Mouse (Mus musculus) limb, embryonic 12.5 days (tissue): ENCODE results near the gene Htt. TPM values are rescaled to one million over a fixed set of nuclear protein-coding genes. Genes with fewer than 3 reads are reported as not detected.

Source experiments
- ATAC-seq: fragments of 200-750 bp; cut with Nextera tagmentation; 2 replicates; pipeline ENCODE4 v1.8.0; 2017; ENCODE audit warnings: low read depth, moderate TSS enrichment; ENCODE audit not compliant: insufficient number of reproducible peaks, insufficient read depth, low FRiP score, low TSS enrichment
- H3K27ac ChIP-seq: fragments of 300-500 bp; sonication (generic); 2 replicates; pipeline ENCODE4 v1.5.1; 2016; ENCODE audit warnings: mild to moderate bottlenecking, moderate library complexity
- H3K27me3 ChIP-seq: fragments of 300-500 bp; sonication (generic); 2 replicates; pipeline ENCODE4 v1.6.1; 2016; ENCODE audit warnings: mild to moderate bottlenecking, moderate library complexity
- H3K36me3 ChIP-seq: fragments of 300-500 bp; sonication (generic); 2 replicates; pipeline ENCODE4 v1.6.1; 2016; ENCODE audit warnings: mild to moderate bottlenecking, moderate library complexity
- H3K4me1 ChIP-seq: fragments of 300-500 bp; sonication (generic); replicated peaks from 2 replicates; pipeline ENCODE4 v1.6.1; 2016
- H3K4me2 ChIP-seq: fragments of 300-500 bp; sonication (generic); 2 replicates; pipeline ENCODE4 v1.6.1; 2016; ENCODE audit warnings: mild to moderate bottlenecking, moderate library complexity
- H3K4me3 ChIP-seq: fragments of 300-500 bp; sonication (generic); replicated peaks from 2 replicates; pipeline ENCODE4 v1.5.1; 2016; ENCODE audit warnings: mild to moderate bottlenecking
- H3K9ac ChIP-seq: fragments of 300-500 bp; sonication (generic); replicated peaks from 2 replicates; pipeline ENCODE4 v1.6.1; 2016; ENCODE audit warnings: mild to moderate bottlenecking, moderate library complexity
- H3K9me3 ChIP-seq: fragments of 300-500 bp; sonication (generic); 2 replicates; pipeline ENCODE4 v1.6.1; 2016; ENCODE audit warnings: mild to moderate bottlenecking, moderate library complexity
- WGBS: fragments of 180-500 bp; shearing (Covaris S2); methylation state at CpG from one replicate; pipeline ENCODE4 v1.1.7; 2016; 5-methylcytosine and 5-hydroxymethylcytosine counted together
- polyA plus RNA-seq: library from polyadenylated mRNA; unstranded; fragments of >200 nt; fragmentation: Nextera tagmentation; extraction: Ambion mirVana; gene quantifications from 2 replicates; pipeline ENCODE4 v1.2.1, GENCODE M21; 2016

Htt gene
- polyA plus RNA-seq, 1 experiment from 2014 or later = 18.5 TPM

- ATAC-seq = no peak
- no peak overlapping the region for H3K4me3 ChIP-seq
- 94% methylated on average over 4 of the region's 4 CpGs for WGBS
- H3K4me2 ChIP-seq = no peak overlapping the region
- peaks cover 89% of the 10 kb centered on the region for H3K36me3 ChIP-seq
- no peak overlapping the region for H3K9ac ChIP-seq
- no peak overlapping the region for H3K27ac ChIP-seq
- no peaks in the 10 kb centered on the region for H3K27me3 ChIP-seq
- no peaks in the 10 kb centered on the region for H3K4me1 ChIP-seq
- no peaks in the 10 kb centered on the region for H3K9me3 ChIP-seq
These were observed 127.7 kb downstream of the Htt start for GRCm38 (mm10) chr5:34889252-34889651.

GRCm38 (mm10) chr5:34896697-34897453, 135.3 kb downstream of the Htt start:
- Histone ChIP-seq H3K4me3 (no peak overlapping the region), H3K27me3 (no peaks in the 10 kb centered on the region), H3K27ac (no peak overlapping the region), H3K9me3 (no peaks in the 10 kb centered on the region), H3K36me3 (peaks cover 93% of the 10 kb centered on the region), H3K4me2 (no peak overlapping the region), H3K9ac (no peak overlapping the region), H3K4me1 (no peaks in the 10 kb centered on the region)
- 90% methylated on average over 3 of the region's 3 CpGs for WGBS
- no peak for ATAC-seq

GRCm38 (mm10) chr5:34899787-34900469, 138.4 kb downstream of the Htt start:
- no peak overlapping the region for H3K4me2 ChIP-seq
- ATAC-seq = no peak
- no peak overlapping the region for H3K9ac ChIP-seq
- H3K27me3 ChIP-seq = no peaks in the 10 kb centered on the region
- no peaks in the 10 kb centered on the region for H3K4me1 ChIP-seq
- H3K9me3 ChIP-seq = no peaks in the 10 kb centered on the region
- no peak overlapping the region for H3K4me3 ChIP-seq
- 94% methylated on average over 6 of the region's 6 CpGs for WGBS
- no peak overlapping the region for H3K27ac ChIP-seq
- peaks cover 95% of the 10 kb centered on the region for H3K36me3 ChIP-seq

- no peak overlapping the region for H3K9ac ChIP-seq
- no peak overlapping the region for H3K27ac ChIP-seq
- H3K9me3 ChIP-seq = no peaks in the 10 kb centered on the region
- peaks cover 94% of the 10 kb centered on the region for H3K36me3 ChIP-seq
- no peak for ATAC-seq
- H3K4me2 ChIP-seq = no peak overlapping the region
- no peaks in the 10 kb centered on the region for H3K4me1 ChIP-seq
- H3K4me3 ChIP-seq = no peak overlapping the region
- no peaks in the 10 kb centered on the region for H3K27me3 ChIP-seq
These were observed 140.8 kb downstream of the Htt start for GRCm38 (mm10) chr5:34902371-34902770.

GRCm38 (mm10) chr5:34902811-34903385, 141.4 kb downstream of the Htt start:
- Histone ChIP-seq H3K4me1 (no peaks in the 10 kb centered on the region), H3K27me3 (no peaks in the 10 kb centered on the region), H3K9me3 (no peaks in the 10 kb centered on the region), H3K4me2 (no peak overlapping the region), H3K9ac (no peak overlapping the region), H3K4me3 (no peak overlapping the region), H3K36me3 (peaks cover 94% of the 10 kb centered on the region), H3K27ac (no peak overlapping the region)
- no peak for ATAC-seq
- 92% methylated on average over 5 of the region's 5 CpGs for WGBS

GRCm38 (mm10) chr5:34904412-34904811, 142.9 kb downstream of the Htt start:
- Histone ChIP-seq H3K27me3 (no peaks in the 10 kb centered on the region), H3K4me3 (no peak overlapping the region), H3K4me1 (no peaks in the 10 kb centered on the region), H3K36me3 (peaks cover 94% of the 10 kb centered on the region), H3K9ac (no peak overlapping the region), H3K27ac (no peak overlapping the region), H3K4me2 (no peak overlapping the region), H3K9me3 (no peaks in the 10 kb centered on the region)
- no peak for ATAC-seq

- H3K4me3 ChIP-seq = no peak overlapping the region
- H3K4me1 ChIP-seq = no peaks in the 10 kb centered on the region
- H3K27me3 ChIP-seq = no peaks in the 10 kb centered on the region
- H3K9me3 ChIP-seq = no peaks in the 10 kb centered on the region
- no peak for ATAC-seq
- H3K36me3 ChIP-seq = peaks cover 83% of the 10 kb centered on the region
- no peak overlapping the region for H3K27ac ChIP-seq
- no peak overlapping the region for H3K9ac ChIP-seq
- 95% methylated on average over 4 of the region's 4 CpGs for whole genome bisulfite sequencing
- H3K4me2 ChIP-seq = no peak overlapping the region
These were observed 145.7 kb downstream of the Htt start for GRCm38 (mm10) chr5:34907230-34907629.

- no peak for ATAC-seq
- WGBS = 80% methylated on average over 6 of the region's 6 CpGs
- Histone ChIP-seq H3K4me2 (no peak within 1 kb of the TSS), H3K27ac (0 out of 2 replicates have a peak within 1 kb of the TSS, but pooled peaks have one; percentile 17), H3K9me3 (no peaks in the 10 kb centered on the region), H3K4me3 (no peak within 1 kb of the TSS), H3K9ac (no peak within 1 kb of the TSS; the same call in 1 of the 2 replicates), H3K4me1 (no peaks in the 10 kb centered on the region), H3K27me3 (no peaks in the 10 kb centered on the region), H3K36me3 (peaks cover 74% of the 10 kb centered on the region)
These were observed 146.6 kb downstream of the Htt start, which contains the start of gene Msantd1 for GRCm38 (mm10) chr5:34907910-34908725. TSS of gene Msantd1 (plus strand) at chr5:34908012.

GRCm38 (mm10) chr5:34908726-34909633, 147.4 kb downstream of the Htt start:
- ATAC-seq = no peak

More at GRCm38 (mm10) chr5:34908726-34909633, 147.4 kb downstream of the Htt start:
- no peak overlapping the region for H3K4me3 ChIP-seq
- 0 out of 2 replicates have a peak overlapping the region, but pooled peaks have one; percentile 17 for H3K27ac ChIP-seq
- 76% methylated on average over 9 of the region's 9 CpGs for WGBS
- H3K27me3 ChIP-seq = no peaks in the 10 kb centered on the region
- no peak overlapping the region; the same call in 1 of the 2 replicates for H3K9ac ChIP-seq
- H3K4me2 ChIP-seq = no peak overlapping the region
- H3K36me3 ChIP-seq = peaks cover 68% of the 10 kb centered on the region
- no peaks in the 10 kb centered on the region for H3K9me3 ChIP-seq
- H3K4me1 ChIP-seq = no peaks in the 10 kb centered on the region
